Mouse (Mus musculus) small intestine, adult 2 months (tissue): Measurements from ENCODE around the gene Habp2.

Experiments
- CTCF ChIP-seq: fragments of 200-500 bp; IDR thresholded peaks from 2 replicates; pipeline ENCODE4 v1.5.1; 2012; ENCODE audit warnings: low read depth, mild to moderate bottlenecking, control low read depth, inconsistent platforms, low read length, moderate library complexity, mixed read lengths; ENCODE audit not compliant: insufficient replicate concordance, insufficient read length; ENCODE audit errors: extremely low read depth
- POLR2A ChIP-seq: fragments of 200-500 bp; IDR thresholded peaks from 2 replicates; pipeline ENCODE4 v1.6.1; 2012; ENCODE audit warnings: low read depth, mild to moderate bottlenecking, control low read depth, inconsistent platforms, low read length, moderate library complexity

- TF ChIP-seq CTCF, result no peak
- TF ChIP-seq POLR2A, result no peak
Observed at GRCm38 (mm10) chr19:56288436-56288835, 1.5 kb downstream of the Habp2 start.
